Mouse (Mus musculus) limb, embryonic 12.5 days (tissue): ENCODE data around the gene Ints11. TPM values are rescaled to one million over a fixed set of nuclear protein-coding genes. Genes with fewer than 3 reads are reported as not detected.
A peak's percentile ranks its signal among the peaks of the same experiment; 100 is the strongest.

Source experiments
- ATAC-seq: fragments of 200-750 bp; cut with Nextera tagmentation; 2 replicates; pipeline ENCODE4 v1.8.0; 2017; ENCODE audit warnings: low read depth, moderate TSS enrichment; ENCODE audit not compliant: insufficient number of reproducible peaks, insufficient read depth, low FRiP score, low TSS enrichment
- H3K27ac ChIP-seq: fragments of 300-500 bp; sonication (generic); 2 replicates; pipeline ENCODE4 v1.5.1; 2016; ENCODE audit warnings: mild to moderate bottlenecking, moderate library complexity
- H3K27me3 ChIP-seq: fragments of 300-500 bp; sonication (generic); 2 replicates; pipeline ENCODE4 v1.6.1; 2016; ENCODE audit warnings: mild to moderate bottlenecking, moderate library complexity
- H3K36me3 ChIP-seq: fragments of 300-500 bp; sonication (generic); 2 replicates; pipeline ENCODE4 v1.6.1; 2016; ENCODE audit warnings: mild to moderate bottlenecking, moderate library complexity
- H3K4me1 ChIP-seq: fragments of 300-500 bp; sonication (generic); replicated peaks from 2 replicates; pipeline ENCODE4 v1.6.1; 2016
- H3K4me2 ChIP-seq: fragments of 300-500 bp; sonication (generic); 2 replicates; pipeline ENCODE4 v1.6.1; 2016; ENCODE audit warnings: mild to moderate bottlenecking, moderate library complexity
- H3K4me3 ChIP-seq: fragments of 300-500 bp; sonication (generic); replicated peaks from 2 replicates; pipeline ENCODE4 v1.5.1; 2016; ENCODE audit warnings: mild to moderate bottlenecking
- H3K9ac ChIP-seq: fragments of 300-500 bp; sonication (generic); replicated peaks from 2 replicates; pipeline ENCODE4 v1.6.1; 2016; ENCODE audit warnings: mild to moderate bottlenecking, moderate library complexity
- H3K9me3 ChIP-seq: fragments of 300-500 bp; sonication (generic); 2 replicates; pipeline ENCODE4 v1.6.1; 2016; ENCODE audit warnings: mild to moderate bottlenecking, moderate library complexity
- WGBS: fragments of 180-500 bp; shearing (Covaris S2); methylation state at CpG from one replicate; pipeline ENCODE4 v1.1.7; 2016; 5-methylcytosine and 5-hydroxymethylcytosine counted together
- polyA plus RNA-seq: library from polyadenylated mRNA; unstranded; fragments of >200 nt; fragmentation: Nextera tagmentation; extraction: Ambion mirVana; gene quantifications from 2 replicates; pipeline ENCODE4 v1.2.1, GENCODE M21; 2016

Gene Ints11
- polyA plus RNA-seq, 1 experiment from 2014 or later = 82.0 TPM

GRCm38 (mm10) chr4:155868614-155869298 lies 590 bp upstream of the Ints11 start:
- peaks cover 48% of the 10 kb centered on the region for H3K36me3 ChIP-seq

DNA sequence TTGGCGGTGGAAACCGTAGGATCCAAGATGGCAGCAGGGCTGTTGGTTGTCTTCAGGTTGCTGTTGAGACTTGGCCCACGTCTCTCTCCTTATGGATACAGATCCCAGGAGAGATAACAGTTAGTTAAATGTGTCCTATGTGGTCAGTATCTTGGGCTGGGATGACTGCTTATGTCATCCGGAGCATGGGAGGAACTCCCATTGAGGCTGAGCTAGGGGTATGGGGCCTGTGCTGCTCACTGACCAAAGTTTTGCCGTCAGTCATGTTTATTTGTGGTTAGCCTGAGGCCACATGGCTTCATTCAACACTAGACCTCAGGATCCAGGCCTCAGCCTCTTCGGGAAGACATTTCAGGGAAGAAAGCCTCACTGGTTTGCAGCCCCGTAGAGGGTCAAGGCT lies 2.1 kb downstream of the Ints11 start:
- Histone ChIP-seq H3K9ac (no peak overlapping the region), H3K4me3 (no peak overlapping the region), H3K9me3 (no peaks in the 10 kb centered on the region), H3K27ac (no peak overlapping the region), H3K36me3 (peaks cover 59% of the 10 kb centered on the region), H3K4me1 (peaks cover 21% of the 10 kb centered on the region), H3K27me3 (no peaks in the 10 kb centered on the region), H3K4me2 (no peak overlapping the region)
- ATAC-seq = no peak
- 91% methylated on average over 7 of the region's 7 CpGs for WGBS

More at GRCm38 (mm10) chr4:155868614-155869298, 590 bp upstream of the Ints11 start:
- Histone ChIP-seq H3K4me2 (peak overlapping the region; percentile 85), H3K9me3 (no peaks in the 10 kb centered on the region), H3K4me1 (peaks cover 21% of the 10 kb centered on the region), H3K27ac (no peak overlapping the region), H3K9ac (peak overlapping the region; percentile 71), H3K4me3 (peak overlapping the region; percentile 76), H3K27me3 (no peaks in the 10 kb centered on the region)
- peak; percentile 49 for ATAC-seq
- 10% methylated on average over 22 of the region's 22 CpGs for WGBS

DNA sequence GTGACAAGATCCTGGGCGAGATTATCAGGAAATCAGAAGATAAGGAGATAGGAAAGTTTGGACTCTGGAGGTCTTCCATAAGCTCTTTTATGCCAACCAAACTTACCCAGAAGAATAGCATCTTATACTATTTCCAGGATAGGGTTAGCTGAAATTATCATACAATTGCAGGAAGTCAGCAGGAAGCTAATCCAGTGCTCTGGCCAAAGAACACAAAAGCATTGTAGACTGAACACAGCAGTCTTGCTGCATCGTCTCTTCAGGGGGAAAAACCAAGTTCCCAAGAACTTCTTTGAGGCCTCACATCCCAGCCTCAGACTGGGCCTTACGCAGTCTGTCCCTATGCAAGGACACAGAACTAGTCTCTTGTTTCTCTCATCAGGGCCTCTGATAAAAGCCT lies 14.2 kb downstream of the Ints11 start:
- Histone ChIP-seq H3K27me3 (no peaks in the 10 kb centered on the region), H3K36me3 (peaks cover 65% of the 10 kb centered on the region), H3K9ac (no peak overlapping the region), H3K9me3 (no peaks in the 10 kb centered on the region), H3K4me3 (no peak overlapping the region), H3K4me1 (no peaks in the 10 kb centered on the region), H3K4me2 (no peak overlapping the region), H3K27ac (no peak overlapping the region)
- 81% methylated on average over 3 of the region's 3 CpGs for WGBS
- no peak for ATAC-seq

- H3K27me3 ChIP-seq = no peaks in the 10 kb centered on the region
- H3K4me1 ChIP-seq = peaks cover 12% of the 10 kb centered on the region
- H3K36me3 ChIP-seq = peaks cover 64% of the 10 kb centered on the region
- 94% methylated on average over 5 of the region's 5 CpGs for WGBS
- no peak overlapping the region for H3K4me2 ChIP-seq
- no peak overlapping the region for H3K27ac ChIP-seq
- no peak overlapping the region for H3K9ac ChIP-seq
- no peaks in the 10 kb centered on the region for H3K9me3 ChIP-seq
- no peak for ATAC-seq
- no peak overlapping the region for H3K4me3 ChIP-seq
Observed at GRCm38 (mm10) chr4:155886330-155886729, 17.0 kb downstream of the Ints11 start.

DNA sequence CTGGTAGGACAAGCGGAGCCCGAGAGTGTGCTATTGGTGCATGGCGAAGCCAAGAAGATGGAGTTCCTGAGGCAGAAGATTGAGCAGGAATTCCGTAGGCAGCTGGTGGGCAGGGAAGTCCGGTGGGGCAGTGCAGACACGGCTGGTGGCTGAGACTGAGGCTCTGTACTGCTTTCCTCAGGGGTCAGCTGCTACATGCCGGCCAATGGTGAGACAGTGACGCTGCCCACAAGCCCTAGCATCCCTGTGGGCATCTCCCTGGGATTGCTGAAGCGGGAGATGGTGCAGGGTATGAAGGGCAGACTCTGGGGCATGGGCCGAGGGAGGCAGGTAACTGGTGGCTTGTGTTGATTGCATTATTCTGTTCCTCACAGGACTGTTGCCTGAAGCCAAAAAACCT lies 18.3 kb downstream of the Ints11 start:
- H3K4me2 ChIP-seq = no peak overlapping the region
- no peaks in the 10 kb centered on the region for H3K9me3 ChIP-seq
- WGBS = 85% methylated on average over 10 of the region's 10 CpGs
- no peak for ATAC-seq
- no peak overlapping the region for H3K27ac ChIP-seq
- H3K9ac ChIP-seq = no peak overlapping the region
- no peaks in the 10 kb centered on the region for H3K27me3 ChIP-seq
- peaks cover 14% of the 10 kb centered on the region for H3K4me1 ChIP-seq
- H3K36me3 ChIP-seq = peaks cover 62% of the 10 kb centered on the region
- no peak overlapping the region for H3K4me3 ChIP-seq

GRCm38 (mm10) chr4:155888181-155888580 lies 18.8 kb downstream of the Ints11 start:
- no peak overlapping the region for H3K9ac ChIP-seq
- H3K4me2 ChIP-seq = no peak overlapping the region
- no peak for ATAC-seq
- no peaks in the 10 kb centered on the region for H3K27me3 ChIP-seq
- H3K36me3 ChIP-seq = peaks cover 62% of the 10 kb centered on the region
- H3K27ac ChIP-seq = no peak overlapping the region
- no peaks in the 10 kb centered on the region for H3K9me3 ChIP-seq
- no peak overlapping the region for H3K4me3 ChIP-seq
- 94% methylated on average over 9 of the region's 9 CpGs for WGBS
- H3K4me1 ChIP-seq = peaks cover 19% of the 10 kb centered on the region

- H3K9me3 ChIP-seq = no peaks in the 10 kb centered on the region
- no peak for ATAC-seq
- H3K4me1 ChIP-seq = peaks cover 31% of the 10 kb centered on the region
- H3K4me2 ChIP-seq = no peak overlapping the region
- no peak overlapping the region for H3K9ac ChIP-seq
- H3K27me3 ChIP-seq = no peaks in the 10 kb centered on the region
- peaks cover 52% of the 10 kb centered on the region for H3K36me3 ChIP-seq
- no peak overlapping the region for H3K27ac ChIP-seq
- WGBS = 84% methylated on average over 5 of the region's 5 CpGs
- H3K4me3 ChIP-seq = no peak overlapping the region
Observed at GRCm38 (mm10) chr4:155889316-155889715, 20.0 kb downstream of the Ints11 start.

- peak overlapping the region; percentile 94 for H3K27ac ChIP-seq
- WGBS = under 1% methylated on average over 34 of the region's 34 CpGs
- H3K4me1 ChIP-seq = peaks cover 43% of the 10 kb centered on the region
- H3K36me3 ChIP-seq = peaks cover 38% of the 10 kb centered on the region
- H3K4me3 ChIP-seq = peak overlapping the region; percentile 93
- peak overlapping the region; percentile 83 for H3K9ac ChIP-seq
- peak overlapping the region; percentile 94 for H3K4me2 ChIP-seq
- ATAC-seq = no peak
- no peaks in the 10 kb centered on the region for H3K9me3 ChIP-seq
- H3K27me3 ChIP-seq = no peaks in the 10 kb centered on the region
Observed at GRCm38 (mm10) chr4:155891011-155891471, 21.7 kb downstream of the Ints11 start.

DNA sequence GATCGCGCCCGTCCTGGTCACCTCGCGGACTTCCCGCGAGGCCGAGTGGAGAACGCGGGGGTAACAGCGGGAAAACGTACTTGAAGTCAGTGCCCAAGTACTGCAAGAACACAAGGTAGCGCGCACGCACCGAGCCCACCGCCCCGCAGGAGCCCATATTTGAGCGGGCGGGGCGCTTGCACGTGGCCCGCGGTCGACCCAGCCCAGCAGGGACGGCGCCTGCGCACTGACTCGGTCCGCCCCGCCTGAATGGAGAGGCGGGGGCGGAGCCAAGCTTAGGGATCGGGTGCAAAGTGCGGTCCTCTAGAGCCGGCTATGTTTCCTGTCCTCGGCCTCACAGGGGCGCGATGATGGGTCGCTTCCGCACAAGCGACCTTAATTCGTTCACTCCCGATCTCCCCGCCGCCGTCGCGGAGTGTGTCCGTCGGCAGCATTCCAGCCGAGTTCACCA lies 22.2 kb downstream of the Ints11 start, which contains the start of the genes Pusl1 and Acap3:
Gene Pusl1, minus strand, starts transcription at position 231 of the 451 bp plus-strand sequence.
Gene Acap3, plus strand, starts transcription at position 272 of the 451 bp plus-strand sequence.
- Histone ChIP-seq H3K9ac (peak within 1 kb of the TSS; percentile 83), H3K4me3 (peak within 1 kb of the TSS; percentile 93), H3K9me3 (no peaks in the 10 kb centered on the region), H3K27ac (peak within 1 kb of the TSS; percentile 94), H3K27me3 (no peaks in the 10 kb centered on the region), H3K4me1 (peaks cover 43% of the 10 kb centered on the region), H3K4me2 (peak within 1 kb of the TSS; percentile 94), H3K36me3 (peaks cover 38% of the 10 kb centered on the region)
- peak; percentile 83 for ATAC-seq
- WGBS = under 1% methylated on average over 52 of the region's 52 CpGs

- Histone ChIP-seq H3K4me2 (peak overlapping the region; percentile 94), H3K36me3 (peaks cover 38% of the 10 kb centered on the region), H3K27me3 (no peaks in the 10 kb centered on the region), H3K9ac (peak overlapping the region; percentile 83), H3K4me3 (peak overlapping the region; percentile 93), H3K4me1 (peaks cover 43% of the 10 kb centered on the region), H3K9me3 (no peaks in the 10 kb centered on the region), H3K27ac (peak overlapping the region; percentile 94)
- WGBS = under 1% methylated on average over 56 of the region's 56 CpGs
- peak; percentile 83 for ATAC-seq
Observed at GRCm38 (mm10) chr4:155892017-155892416, 22.7 kb downstream of the Ints11 start.

GRCm38 (mm10) chr4:155892438-155893211 lies 23.3 kb downstream of the Ints11 start:
- H3K9me3 ChIP-seq = no peaks in the 10 kb centered on the region
- H3K4me2 ChIP-seq = peak overlapping the region; percentile 94
- peaks cover 43% of the 10 kb centered on the region for H3K4me1 ChIP-seq
- H3K36me3 ChIP-seq = peaks cover 33% of the 10 kb centered on the region
- peak overlapping the region; percentile 94; the same call in 1 of the 2 replicates for H3K27ac ChIP-seq
- ATAC-seq = peak; percentile 28
- H3K27me3 ChIP-seq = no peaks in the 10 kb centered on the region
- H3K9ac ChIP-seq = peak overlapping the region; percentile 83
- H3K4me3 ChIP-seq = peak overlapping the region; percentile 93
- WGBS = 6% methylated on average over 34 of the region's 37 CpGs
